Mouse (Mus musculus) gastrocnemius, adult 2 months (tissue): ENCODE measurements around the gene Zfp2. TPM values are rescaled to one million over a fixed set of nuclear protein-coding genes. Genes with fewer than 3 reads are reported as not detected.

Experiments
- DNase-seq: peaks from one replicate; pipeline ENCODE4 v3.0.0; 2022
- H3K27ac ChIP-seq: fragments of 200-600 bp; 2 replicates; pipeline ENCODE4 v1.8.1; 2022; ENCODE audit warnings: mild to moderate bottlenecking
- H3K4me3 ChIP-seq: fragments of 200-600 bp; 2 replicates; pipeline ENCODE4 v1.8.1; 2022; ENCODE audit warnings: mild to moderate bottlenecking, moderate library complexity
- CTCF ChIP-seq: fragments of 200-600 bp; IDR thresholded peaks from 2 replicates; pipeline ENCODE4 v1.8.1; 2022; ENCODE audit warnings: antibody characterized with exemption, mild to moderate bottlenecking, moderate library complexity
- intact Hi-C: fragments of 180-260 bp; cut with DNase I; formaldehyde crosslinking; loops from one replicate; pipeline ENCODE4 v1.15.1; 2025
- long read RNA-seq, 2 experiments: library from polyadenylated mRNA; stranded (forward); transcript quantifications; one replicate each; pipeline ENCODE4 v2.0.0; 2021
- total RNA-seq, 2 experiments: library from RNA; stranded (reverse); gene quantifications; 2 replicates each; pipeline ENCODE4 v1.2.3; 2021

The Zfp2 gene
- 1 to 10 TPM; 4.4 to 5.5 TPM for total RNA-seq
- long read RNA-seq, experiment 1, partial matches to known transcripts: 1 of 13 reads
- long read RNA-seq, experiment 1, other reads (novel, unspliced or antisense): 12 of 13 reads
- long read RNA-seq, experiment 2, partial matches to known transcripts: 0 of 7 reads
- long read RNA-seq, experiment 2, other reads (novel, unspliced or antisense): 7 of 7 reads

DNA sequence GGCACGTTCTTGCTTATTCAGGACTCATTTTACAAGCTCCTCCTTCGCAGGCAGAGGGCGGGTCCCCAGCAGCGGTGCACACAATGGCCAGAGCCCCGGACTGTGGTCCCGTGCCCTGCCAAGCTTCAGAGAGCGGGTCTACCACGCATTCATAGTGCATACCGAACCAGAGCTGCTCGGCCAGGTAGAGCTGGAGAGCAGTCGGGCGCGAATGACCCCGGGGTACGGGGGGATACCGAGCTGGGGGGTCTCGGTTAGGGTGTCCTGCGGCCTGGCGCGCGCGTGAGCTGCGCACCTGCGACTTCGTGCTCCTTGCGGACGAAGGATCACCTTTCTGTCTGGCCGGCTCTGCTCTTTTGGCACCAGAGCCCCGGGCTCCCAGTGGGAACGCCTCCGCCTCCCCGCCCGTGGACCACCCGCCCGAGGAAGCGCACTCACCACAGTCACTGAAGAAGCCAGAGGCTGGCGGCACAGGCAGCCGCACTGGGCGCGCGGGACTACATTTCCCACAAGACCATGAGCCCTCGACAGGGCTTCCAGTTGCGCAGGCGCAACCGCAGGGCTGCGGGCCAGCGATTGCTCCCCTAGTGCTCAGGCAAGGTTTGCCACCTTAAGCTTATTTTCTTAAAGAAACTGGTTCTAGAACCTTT is at the start of gene Zfp2:
TSS of gene Zfp2 (minus strand) at position 495 of the 650 bp plus-strand sequence.
- peak; percentile 96 for DNase-seq
- intact Hi-C loops: loop anchor here (1.0 kb wide), 1 partner anchor 74 kb away; the partner anchor contains the start of gene Zfp879
- peak; percentile 82 for TF ChIP-seq CTCF

DNA sequence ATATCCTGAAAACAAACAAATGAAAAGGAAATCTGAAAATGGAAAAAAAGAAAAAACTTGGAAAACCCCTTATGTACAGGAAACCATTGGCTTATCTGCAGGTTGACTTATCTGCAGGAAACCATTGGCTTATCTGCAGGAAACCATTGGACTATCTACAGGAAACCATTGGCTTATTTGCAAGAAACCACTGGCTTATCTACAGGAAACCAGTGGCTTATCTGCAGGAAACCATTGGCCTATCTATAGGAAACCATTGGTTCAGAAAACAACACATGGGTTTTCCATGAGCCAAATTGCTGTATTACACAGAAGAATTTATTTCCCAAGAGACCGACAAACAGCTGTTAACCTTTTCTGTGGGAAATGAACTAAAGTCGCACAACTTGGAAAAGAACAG is 48.9 kb upstream of the Zfp2 start:
- intact Hi-C loops: no loop called here
- DNase-seq: no peak
- H3K4me3 ChIP-seq: no peak overlapping the region
- H3K27ac ChIP-seq: no peak overlapping the region
- TF ChIP-seq CTCF: no peak

More for the DNA sequence above, at the start of gene Zfp2:
- peak within 1 kb of the TSS; percentile 89 for H3K27ac ChIP-seq
- H3K4me3 ChIP-seq: peak within 1 kb of the TSS; percentile 94

DNA sequence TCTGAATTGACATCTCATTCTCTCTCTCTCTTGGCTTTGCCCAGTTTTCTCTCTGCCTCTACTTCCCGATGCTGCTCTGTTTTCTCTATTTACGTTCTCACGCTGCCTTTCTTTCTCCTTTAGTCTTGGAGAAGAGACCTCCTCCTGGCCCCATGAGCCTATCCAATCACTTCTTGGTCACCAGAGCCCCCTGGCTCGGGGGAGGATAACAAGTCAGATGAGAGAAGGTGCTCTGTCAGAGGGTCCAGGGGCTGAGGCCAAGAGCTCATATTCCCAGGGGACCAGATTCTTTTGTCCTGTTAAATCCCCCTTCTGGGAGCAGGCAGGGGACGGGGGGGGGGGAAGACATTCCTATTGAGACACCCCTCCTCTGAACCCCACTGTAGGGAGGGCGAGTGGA is 37.7 kb upstream of the Zfp2 start, which contains the start of gene Prop1:
TSS of gene Prop1 (minus strand) at position 101 of the 400 bp plus-strand sequence.
- DNase-seq: no peak
- no peak for TF ChIP-seq CTCF
- Histone ChIP-seq H3K4me3 (no peak within 1 kb of the TSS), H3K27ac (no peak within 1 kb of the TSS)
- intact Hi-C loops: no loop called here

DNA sequence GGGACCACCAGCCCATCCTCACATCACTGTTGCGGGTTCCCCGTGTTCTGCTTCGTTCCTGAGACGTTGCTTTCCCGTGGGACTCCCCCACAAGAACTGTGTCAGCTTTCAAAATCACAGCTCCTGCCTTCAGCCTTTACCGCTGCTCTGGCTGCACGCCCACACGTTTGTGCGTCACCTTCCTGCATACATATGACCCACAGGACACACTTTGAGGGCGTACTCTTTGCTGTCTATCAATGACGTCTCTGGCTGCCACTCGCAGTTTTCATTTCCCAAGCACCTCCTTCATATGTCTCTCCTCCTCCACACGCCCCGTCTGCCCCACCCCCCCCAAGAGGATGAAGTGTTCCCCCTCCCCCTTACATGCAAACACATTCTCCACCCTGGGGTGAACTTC is 36.3 kb upstream of the Zfp2 start:
- Histone ChIP-seq H3K27ac (no peak overlapping the region), H3K4me3 (no peak overlapping the region)
- no peak for TF ChIP-seq CTCF
- DNase-seq: no peak
- intact Hi-C loops: no loop called here

DNA sequence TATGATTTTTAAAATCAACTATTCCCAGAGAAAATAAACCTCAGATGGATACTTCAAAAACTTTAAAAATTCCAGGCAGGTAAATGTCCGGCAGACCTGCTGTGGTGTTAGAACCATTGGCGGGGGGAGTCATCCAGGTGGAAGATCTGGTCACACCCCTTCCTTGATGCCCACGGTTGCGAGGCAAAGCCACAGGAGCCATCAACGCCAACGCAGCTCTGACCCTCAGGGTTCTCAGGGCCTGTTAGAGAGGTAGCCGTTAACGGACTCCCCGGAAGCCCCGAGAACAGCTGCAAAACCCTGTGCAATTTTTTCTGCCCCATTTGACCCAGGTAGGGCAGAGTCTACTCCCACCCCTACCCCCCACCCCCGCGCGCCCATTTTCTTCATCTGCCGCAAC is 27.5 kb upstream of the Zfp2 start, which contains the start of gene 4933414I15Rik:
TSS of gene 4933414I15Rik (minus strand) at position 260 of the 400 bp plus-strand sequence.
- Histone ChIP-seq H3K4me3 (no peak within 1 kb of the TSS), H3K27ac (no peak within 1 kb of the TSS)
- intact Hi-C loops: loop anchor here (5.0 kb wide), 1 partner anchor 589 kb away; no protein-coding TSS in a partner anchor
- DNase-seq: no peak
- no peak for TF ChIP-seq CTCF

DNA sequence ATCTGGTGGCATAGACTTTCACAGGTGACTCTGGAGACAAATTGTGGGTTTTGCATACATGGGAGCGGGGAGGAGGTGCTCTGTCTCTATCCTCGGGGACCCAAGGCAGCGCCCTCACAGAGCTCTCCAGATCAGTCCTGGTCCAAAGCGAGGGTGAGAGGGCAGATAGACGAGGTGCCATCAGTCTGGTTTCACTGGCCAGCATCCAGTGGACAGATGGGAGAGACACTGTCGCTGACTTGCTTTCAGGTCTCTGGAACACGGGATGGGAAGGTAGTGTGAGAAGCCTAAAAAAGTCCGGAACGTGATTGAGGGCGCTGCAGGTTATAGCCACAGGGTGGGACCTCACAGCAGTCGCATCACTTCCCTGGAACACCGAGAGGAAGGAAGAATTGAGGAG is 26.4 kb upstream of the Zfp2 start:
- no peak for DNase-seq
- H3K27ac ChIP-seq: no peak overlapping the region
- intact Hi-C loops: loop anchor here (5.0 kb wide), 1 partner anchor 590 kb away; no protein-coding TSS in a partner anchor
- TF ChIP-seq CTCF: no peak
- H3K4me3 ChIP-seq: no peak overlapping the region

DNA sequence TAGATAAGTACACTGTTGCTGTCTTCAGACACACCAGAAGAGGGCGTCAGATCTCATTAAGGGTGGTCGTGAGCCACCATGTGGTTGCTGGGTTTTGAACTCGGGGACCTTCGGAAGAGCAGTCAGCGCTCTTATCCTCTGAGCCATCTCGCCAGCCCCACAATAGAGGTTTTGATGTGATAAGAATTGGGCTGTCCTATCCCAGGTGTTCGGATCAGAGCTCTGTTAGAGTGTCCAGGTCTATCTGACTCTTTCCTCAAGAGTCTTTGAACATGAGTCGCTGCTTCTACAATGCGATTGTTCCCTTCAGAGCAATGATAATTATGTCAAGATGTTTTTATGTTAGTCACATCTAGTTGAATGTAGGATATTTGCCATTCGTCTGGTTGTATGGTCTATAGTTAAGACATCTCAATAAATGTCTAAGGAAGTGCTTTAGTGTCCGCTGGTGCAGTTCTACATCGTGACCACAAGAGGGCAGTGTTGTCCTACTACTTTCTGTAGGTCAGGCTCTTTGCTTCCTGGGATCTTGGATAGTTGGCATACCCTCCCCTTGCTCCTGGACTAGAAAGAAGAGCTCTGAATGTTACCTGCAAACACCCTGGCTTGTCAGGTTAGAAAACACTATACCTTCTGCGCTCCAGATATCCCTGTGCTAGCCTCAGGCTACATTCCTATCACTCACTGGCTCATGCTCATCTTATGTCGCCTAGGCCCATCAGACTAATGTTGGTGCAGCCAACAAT is 23.8 kb upstream of the Zfp2 start:
- peak; percentile 80 for TF ChIP-seq CTCF
- H3K27ac ChIP-seq: no peak overlapping the region
- H3K4me3 ChIP-seq: no peak overlapping the region
- intact Hi-C loops: loop anchor here (1.0 to 5.0 kb wide), 2 partner anchors 94 to 593 kb away; no protein-coding TSS in a partner anchor
- DNase-seq: no peak

DNA sequence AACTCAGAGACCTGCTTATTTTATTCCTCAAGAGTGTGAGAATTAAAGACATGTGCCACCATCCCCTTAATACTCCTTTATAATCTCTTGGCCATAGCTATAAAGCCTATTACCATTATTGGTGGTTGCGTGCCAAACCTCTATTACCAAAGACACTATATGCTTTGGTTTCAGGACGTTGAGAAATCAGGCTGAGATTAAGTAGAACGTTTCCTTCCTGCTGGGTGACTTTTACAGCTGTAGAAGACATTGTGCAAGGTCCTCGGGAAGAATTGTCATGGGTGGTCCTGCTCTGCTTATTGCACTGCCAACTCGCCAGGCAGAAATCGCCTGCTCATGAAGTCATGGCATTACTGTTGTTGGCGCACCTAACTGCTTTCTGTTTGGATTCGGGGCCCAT is 22.5 kb upstream of the Zfp2 start:
- no peak for TF ChIP-seq CTCF
- Histone ChIP-seq H3K4me3 (no peak overlapping the region), H3K27ac (no peak overlapping the region)
- intact Hi-C loops: no loop called here
- no peak for DNase-seq

DNA sequence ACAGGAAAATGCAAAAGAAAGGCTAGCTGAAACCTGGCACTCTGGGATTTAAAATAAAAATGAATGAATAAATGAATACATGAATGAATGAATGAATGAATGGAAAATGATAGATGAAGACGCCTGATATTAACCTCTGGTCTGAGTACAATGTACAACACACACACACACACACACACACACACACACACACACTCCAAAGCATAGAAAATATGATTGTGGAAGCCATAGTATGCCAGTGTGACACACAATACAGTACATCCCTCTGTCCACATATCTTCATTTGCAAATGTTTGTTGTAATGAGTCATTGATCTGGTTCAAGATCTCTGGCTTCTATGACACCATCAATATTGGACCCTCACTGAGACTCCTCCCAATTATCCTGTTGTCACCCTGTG is 16.1 kb upstream of the Zfp2 start:
- intact Hi-C loops: loop anchor here (5.0 kb wide), 1 partner anchor 105 kb away; the partner anchor contains the start of gene Zfp354c
- Histone ChIP-seq H3K27ac (no peak overlapping the region; the same call in 1 of the 2 replicates), H3K4me3 (peak overlapping the region; percentile 89)
- no peak for DNase-seq
- TF ChIP-seq CTCF: no peak

DNA sequence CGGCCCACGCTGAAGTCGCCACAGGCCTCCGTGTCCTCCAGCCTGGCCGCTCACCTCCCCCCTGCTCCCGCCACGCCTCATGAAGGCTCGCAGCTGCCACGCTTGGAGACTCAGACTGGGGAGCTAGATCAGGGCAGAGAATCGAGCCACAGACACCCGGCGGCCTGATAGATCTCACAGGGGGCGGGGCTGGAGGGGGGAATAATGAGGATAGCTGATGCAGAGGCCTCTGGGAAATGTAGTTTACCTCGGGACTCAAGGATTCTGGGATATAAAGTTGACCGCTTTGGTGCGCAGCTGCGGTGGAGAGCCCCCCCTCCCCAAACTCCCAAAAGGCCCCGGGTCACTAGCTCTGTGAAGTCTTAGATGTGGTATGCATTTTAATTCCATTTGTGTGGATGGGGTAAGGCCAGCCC is 15.5 kb upstream of the Zfp2 start, which contains the start of gene Zfp354b:
TSS of gene Zfp354b (minus strand) at position 183 of the 416 bp plus-strand sequence.
- H3K4me3 ChIP-seq: peak within 1 kb of the TSS; percentile 89
- intact Hi-C loops: loop anchor here (1.0 to 5.0 kb wide), 2 partner anchors 104 to 128 kb away; partner anchors contain the start of genes Zfp354a and Zfp354c

DNA sequence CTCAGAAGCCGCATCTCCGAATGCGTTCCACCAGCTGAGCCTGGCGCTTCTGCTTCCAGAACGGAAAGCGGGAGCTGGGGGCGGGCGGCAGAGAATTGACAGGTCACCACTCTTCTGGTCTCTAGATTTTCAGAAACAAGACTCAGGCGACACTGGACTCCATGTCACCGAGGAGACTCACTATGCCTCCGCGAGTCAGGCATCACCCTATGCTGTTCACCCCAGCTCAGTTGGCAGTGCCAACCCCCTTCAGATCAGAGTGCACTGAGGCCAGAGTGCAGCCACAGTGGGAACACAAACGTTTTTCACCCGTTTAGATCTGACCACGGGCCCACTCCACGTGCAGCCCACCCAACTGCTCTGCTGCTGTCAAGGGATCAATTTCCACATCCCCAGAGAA is 15.1 kb upstream of the Zfp2 start:
- no peak for TF ChIP-seq CTCF
- no peak for DNase-seq
- Histone ChIP-seq H3K4me3 (peak overlapping the region; percentile 89), H3K27ac (peak overlapping the region; percentile 86)
- intact Hi-C loops: loop anchor here (1.0 to 5.0 kb wide), 2 partner anchors 104 to 128 kb away; partner anchors contain the start of genes Zfp354a and Zfp354c

More for the DNA sequence above, 15.5 kb upstream of the Zfp2 start, which contains the start of gene Zfp354b:
- H3K27ac ChIP-seq: peak within 1 kb of the TSS; percentile 86
- no peak for TF ChIP-seq CTCF
- peak; percentile 88 for DNase-seq

DNA sequence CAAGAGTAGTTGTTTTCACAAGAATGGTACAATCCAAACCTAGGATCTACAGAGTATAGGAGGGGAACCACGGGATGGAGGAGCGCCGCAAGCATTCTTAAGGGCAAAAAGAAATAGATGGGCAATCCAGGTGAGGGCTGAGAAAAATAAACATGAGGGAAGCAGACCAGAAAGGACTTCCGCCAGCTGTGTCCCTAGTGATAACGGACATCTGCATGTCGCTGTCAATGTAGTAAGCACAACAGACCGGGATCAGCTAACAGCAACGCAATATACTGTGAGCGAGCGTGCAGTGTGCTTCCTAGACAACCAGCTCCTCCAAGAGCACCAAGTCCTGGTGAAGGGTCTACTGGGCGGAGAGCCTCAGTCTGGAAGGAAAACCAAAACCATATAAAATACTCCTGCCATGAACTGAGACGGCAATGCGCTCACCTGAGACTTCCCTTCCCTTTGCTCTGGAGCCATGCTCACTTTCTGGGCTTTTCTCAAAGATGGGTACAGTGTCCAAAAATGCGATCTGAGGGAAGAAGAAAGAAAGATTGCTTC is 14.6 kb upstream of the Zfp2 start:
- Histone ChIP-seq H3K27ac (peak overlapping the region; percentile 86; the same call in 1 of the 2 replicates), H3K4me3 (peak overlapping the region; percentile 89)
- TF ChIP-seq CTCF: no peak
- intact Hi-C loops: loop anchor here (1.0 to 5.0 kb wide), 2 partner anchors 103 to 129 kb away; partner anchors contain the start of genes Zfp354a and Zfp354c
- no peak for DNase-seq
